Mouse (Mus musculus): ENCODE measurements around the gene Plekhh2.

Plekhh2 gene

GRCm38 (mm10) chr17:84573940-84574339 lies 62.2 kb downstream of the Plekhh2 start:
- DNase-seq (ENCODE audit: low spot score), result no peak

- no peak for DNase-seq (ENCODE audit: low spot score)
These were observed 63.4 kb downstream of the Plekhh2 start for GRCm38 (mm10) chr17:84575108-84575507.

GRCm38 (mm10) chr17:84576621-84577293 lies 65.1 kb downstream of the Plekhh2 start:
- no peak for DNase-seq (ENCODE audit: low spot score)

GRCm38 (mm10) chr17:84579249-84579648 lies 67.6 kb downstream of the Plekhh2 start:
- DNase-seq (ENCODE audit: low spot score), result no peak

- DNase-seq (ENCODE audit: low spot score), result no peak
These were observed 68.1 kb downstream of the Plekhh2 start for GRCm38 (mm10) chr17:84579817-84580216.

- DNase-seq (ENCODE audit: low spot score), result no peak
These were observed 69.1 kb downstream of the Plekhh2 start for GRCm38 (mm10) chr17:84580821-84581220.

- no peak for DNase-seq (ENCODE audit: low spot score)
These were observed 70.2 kb downstream of the Plekhh2 start for GRCm38 (mm10) chr17:84581740-84582414.

GRCm38 (mm10) chr17:84584107-84584506 lies 72.4 kb downstream of the Plekhh2 start:
- DNase-seq (ENCODE audit: low spot score), result no peak

- DNase-seq (ENCODE audit: low spot score), result no peak
These were observed 73.4 kb downstream of the Plekhh2 start for GRCm38 (mm10) chr17:84585104-84585503.

GRCm38 (mm10) chr17:84590065-84590464 lies 78.4 kb downstream of the Plekhh2 start:
- no peak for DNase-seq (ENCODE audit: low spot score)

GRCm38 (mm10) chr17:84591431-84592150 lies 79.9 kb downstream of the Plekhh2 start:
- no peak for DNase-seq (ENCODE audit: low spot score)

- no peak for DNase-seq (ENCODE audit: low spot score)
These were observed 84.3 kb downstream of the Plekhh2 start for GRCm38 (mm10) chr17:84596015-84596441.

GRCm38 (mm10) chr17:84596501-84596900 lies 84.8 kb downstream of the Plekhh2 start:
- no peak for DNase-seq (ENCODE audit: low spot score)

GRCm38 (mm10) chr17:84597859-84598258 lies 86.2 kb downstream of the Plekhh2 start:
- no peak for DNase-seq (ENCODE audit: low spot score)

GRCm38 (mm10) chr17:84598928-84599327 lies 87.2 kb downstream of the Plekhh2 start:
- no peak for DNase-seq (ENCODE audit: low spot score)

GRCm38 (mm10) chr17:84600051-84600983 lies 88.6 kb downstream of the Plekhh2 start:
- no peak for DNase-seq (ENCODE audit: low spot score)

GRCm38 (mm10) chr17:84601805-84602204 lies 90.1 kb downstream of the Plekhh2 start:
- no peak for DNase-seq (ENCODE audit: low spot score)

GRCm38 (mm10) chr17:84603202-84603627 lies 91.5 kb downstream of the Plekhh2 start:
- no peak for DNase-seq (ENCODE audit: low spot score)

GRCm38 (mm10) chr17:84603709-84604420 lies 92.2 kb downstream of the Plekhh2 start:
- DNase-seq (ENCODE audit: low spot score), result no peak

- no peak for DNase-seq (ENCODE audit: low spot score)
These were observed 95.3 kb downstream of the Plekhh2 start for GRCm38 (mm10) chr17:84606976-84607375.

- DNase-seq (ENCODE audit: low spot score), result no peak
These were observed 95.9 kb downstream of the Plekhh2 start for GRCm38 (mm10) chr17:84607617-84608016.
